Mouse (Mus musculus) embryo, embryonic 10.5 days (tissue): ENCODE results near the gene Mfap4.

Experiments used
- DNase-seq: peaks from one replicate; pipeline ENCODE4 v3.0.0-alpha.2; 2015; ENCODE audit warnings: low spot score

Gene Mfap4

DNA sequence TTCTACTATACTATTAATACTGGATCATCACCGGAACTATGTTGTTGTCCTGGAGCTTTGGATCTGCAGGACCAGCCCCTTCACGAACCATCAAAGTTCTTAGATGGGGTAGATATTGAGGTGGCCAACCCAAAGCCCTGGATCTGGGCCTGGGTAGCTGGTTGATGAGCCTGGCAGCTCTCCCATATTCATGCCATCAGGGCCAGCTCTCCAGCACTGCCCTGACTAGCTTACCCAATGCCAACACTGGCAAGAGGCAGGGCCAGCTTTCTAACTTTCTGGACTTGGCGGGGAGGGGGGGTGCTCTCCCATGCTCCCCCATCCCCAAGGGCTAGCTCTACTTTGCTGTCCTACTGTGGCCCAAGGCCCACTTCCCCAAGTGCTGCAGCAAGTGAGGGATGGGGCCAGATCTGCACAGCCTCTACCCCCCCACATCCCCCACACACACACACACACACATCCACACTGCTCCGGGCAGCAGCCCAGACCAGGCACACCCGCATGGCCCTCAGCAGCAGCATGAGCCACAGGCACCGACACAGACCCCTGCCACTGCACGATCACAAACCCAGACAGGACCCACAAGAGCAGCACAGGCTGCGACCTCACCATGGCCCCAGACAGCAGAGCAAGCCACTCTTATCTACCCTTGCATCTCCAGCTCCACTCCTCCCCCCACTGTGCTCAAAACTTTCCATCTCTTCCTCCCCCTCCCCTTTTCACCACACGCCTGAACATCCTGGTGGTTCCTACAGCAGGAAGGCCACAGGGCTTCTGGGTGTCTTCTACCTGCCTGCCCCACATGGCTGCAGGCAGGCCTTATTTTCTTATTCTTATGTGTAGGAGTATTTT lies 3.8 kb upstream of the Mfap4 start:
- no peak for DNase-seq

GRCm38 (mm10) chr11:61483226-61483845 lies 1.9 kb upstream of the Mfap4 start:
- peak; percentile 68 for DNase-seq

DNA sequence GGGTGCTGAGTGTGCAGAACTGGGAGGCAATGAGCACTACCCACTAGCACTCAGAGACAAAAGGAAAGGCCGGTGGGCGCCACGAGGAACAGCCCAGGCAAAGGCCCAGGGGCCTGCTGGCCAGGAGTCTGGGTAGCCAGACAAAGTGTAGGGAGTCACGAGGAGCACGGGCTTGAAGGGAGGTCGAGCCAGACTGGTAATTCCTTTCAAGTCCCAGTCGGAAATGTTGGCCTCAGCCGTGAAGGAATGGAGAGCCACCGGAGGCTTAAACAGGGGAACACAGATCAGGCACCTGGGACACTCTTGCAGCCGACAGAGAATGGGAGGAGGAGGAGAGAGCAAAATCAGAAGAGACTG lies 997 bp upstream of the Mfap4 start:
- no peak for DNase-seq

DNA sequence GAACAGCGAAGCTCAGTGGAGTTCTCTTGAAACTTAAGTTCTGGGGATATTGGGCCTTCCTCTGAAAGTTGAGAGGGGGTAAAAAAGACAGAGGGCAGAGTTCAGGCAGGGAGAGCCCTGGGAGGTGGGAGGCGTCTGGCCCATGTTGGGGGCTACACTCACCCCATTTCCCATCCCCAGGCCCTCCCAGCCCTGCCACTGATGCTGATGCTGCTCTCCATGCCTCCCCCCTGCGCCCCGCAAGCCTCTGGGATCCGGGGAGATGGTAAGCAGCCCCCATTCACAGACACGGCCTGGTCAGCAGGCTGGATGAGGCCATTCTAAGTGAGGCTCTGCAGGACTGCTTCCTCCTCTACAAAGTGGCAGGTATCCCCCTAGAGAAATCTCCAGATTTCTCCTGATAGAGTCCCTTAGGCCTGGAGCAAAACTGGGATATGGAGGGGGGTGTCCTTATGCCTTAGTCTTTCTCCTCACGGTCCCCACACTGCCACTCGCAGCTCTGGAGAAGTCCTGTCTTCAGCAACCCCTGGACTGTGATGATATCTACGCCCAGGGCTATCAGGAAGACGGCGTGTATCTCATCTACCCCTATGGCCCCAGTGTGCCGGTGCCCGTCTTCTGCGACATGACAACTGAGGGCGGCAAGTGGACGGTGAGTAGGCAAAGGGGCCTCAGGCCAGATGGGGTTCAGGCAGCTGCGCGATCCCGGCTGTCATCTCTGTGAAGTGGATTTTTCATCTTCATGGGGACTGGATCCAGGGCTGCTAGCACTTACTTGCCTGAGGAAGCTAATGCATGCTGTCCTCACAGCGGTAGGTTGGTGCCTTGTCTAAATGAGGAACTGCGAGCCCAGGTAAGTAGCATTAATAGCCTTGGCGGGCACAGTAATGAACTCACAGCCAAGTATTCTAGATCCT lies 568 bp downstream of the Mfap4 start:
- DNase-seq: no peak

GRCm38 (mm10) chr11:61486458-61487219 lies 1.4 kb downstream of the Mfap4 start:
- DNase-seq: no peak

GRCm38 (mm10) chr11:61487401-61487800 lies 2.2 kb downstream of the Mfap4 start:
- no peak for DNase-seq

GRCm38 (mm10) chr11:61487936-61488335 lies 2.7 kb downstream of the Mfap4 start:
- no peak for DNase-seq

GRCm38 (mm10) chr11:61489085-61489484 lies 3.9 kb downstream of the Mfap4 start:
- no peak for DNase-seq

GRCm38 (mm10) chr11:61489874-61490273 lies 4.6 kb downstream of the Mfap4 start:
- no peak for DNase-seq

- no peak for DNase-seq
Observed at GRCm38 (mm10) chr11:61490944-61491520, 5.8 kb downstream of the Mfap4 start.

DNA sequence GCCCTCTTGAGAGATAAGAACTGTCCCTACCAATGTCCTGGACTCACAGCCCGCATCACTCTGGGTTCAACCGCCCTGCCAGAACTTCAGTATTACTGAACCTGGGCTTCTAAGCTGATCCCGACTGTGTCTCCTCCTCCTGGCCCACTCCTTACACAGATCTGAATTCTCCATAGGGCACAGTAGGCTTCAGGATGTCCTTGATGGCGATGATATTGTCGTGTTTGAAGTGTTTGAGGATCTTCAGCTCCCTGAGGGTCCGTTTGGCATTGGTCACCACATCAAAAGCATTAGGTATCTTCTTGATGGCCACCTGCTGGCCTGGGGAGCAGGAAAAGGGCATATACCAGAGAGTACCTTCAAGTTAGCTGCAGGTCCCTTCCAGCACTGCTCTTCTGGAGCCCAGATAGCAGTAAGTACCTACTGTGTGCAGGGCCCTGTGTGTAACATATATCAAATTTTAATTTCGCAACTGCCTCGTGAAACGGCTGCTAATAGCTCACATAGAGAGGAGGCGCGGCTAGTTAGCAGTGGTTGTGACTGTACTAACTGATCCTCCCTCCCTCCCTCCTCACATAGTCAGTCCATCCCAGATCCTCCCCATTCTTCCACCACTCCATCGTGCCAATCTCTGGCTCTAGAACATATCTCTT lies 7.6 kb downstream of the Mfap4 start:
- no peak for DNase-seq

DNA sequence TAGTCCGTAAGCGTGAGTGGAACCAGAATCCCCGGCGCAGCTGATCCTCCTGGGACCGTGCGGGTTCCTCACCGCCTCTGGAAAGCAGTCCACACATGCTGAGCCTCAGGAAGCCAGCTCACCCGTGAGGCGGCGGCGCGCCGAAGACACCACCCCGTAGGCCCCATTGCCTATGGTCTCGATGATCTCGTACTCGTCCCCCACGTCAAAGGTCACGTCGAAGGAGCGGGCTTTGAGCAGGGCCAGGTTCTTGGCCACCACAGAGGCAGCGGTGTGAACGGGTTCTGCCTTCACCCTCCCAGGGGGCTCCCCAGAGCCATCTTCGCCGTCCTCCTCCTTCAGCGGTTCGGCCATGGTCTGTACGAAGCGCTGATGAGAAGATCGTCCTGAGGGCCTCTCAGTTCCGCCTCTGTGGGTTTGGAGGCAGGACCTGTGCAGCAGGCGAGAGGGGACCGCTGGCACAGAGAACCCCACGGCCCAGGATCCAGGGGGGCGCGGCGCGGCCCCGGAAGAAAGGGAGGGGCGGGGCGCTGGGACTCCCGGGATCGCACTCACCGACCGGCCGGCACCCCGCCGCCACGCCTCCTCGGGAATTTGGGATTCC lies 8.4 kb downstream of the Mfap4 start:
- no peak for DNase-seq

DNA sequence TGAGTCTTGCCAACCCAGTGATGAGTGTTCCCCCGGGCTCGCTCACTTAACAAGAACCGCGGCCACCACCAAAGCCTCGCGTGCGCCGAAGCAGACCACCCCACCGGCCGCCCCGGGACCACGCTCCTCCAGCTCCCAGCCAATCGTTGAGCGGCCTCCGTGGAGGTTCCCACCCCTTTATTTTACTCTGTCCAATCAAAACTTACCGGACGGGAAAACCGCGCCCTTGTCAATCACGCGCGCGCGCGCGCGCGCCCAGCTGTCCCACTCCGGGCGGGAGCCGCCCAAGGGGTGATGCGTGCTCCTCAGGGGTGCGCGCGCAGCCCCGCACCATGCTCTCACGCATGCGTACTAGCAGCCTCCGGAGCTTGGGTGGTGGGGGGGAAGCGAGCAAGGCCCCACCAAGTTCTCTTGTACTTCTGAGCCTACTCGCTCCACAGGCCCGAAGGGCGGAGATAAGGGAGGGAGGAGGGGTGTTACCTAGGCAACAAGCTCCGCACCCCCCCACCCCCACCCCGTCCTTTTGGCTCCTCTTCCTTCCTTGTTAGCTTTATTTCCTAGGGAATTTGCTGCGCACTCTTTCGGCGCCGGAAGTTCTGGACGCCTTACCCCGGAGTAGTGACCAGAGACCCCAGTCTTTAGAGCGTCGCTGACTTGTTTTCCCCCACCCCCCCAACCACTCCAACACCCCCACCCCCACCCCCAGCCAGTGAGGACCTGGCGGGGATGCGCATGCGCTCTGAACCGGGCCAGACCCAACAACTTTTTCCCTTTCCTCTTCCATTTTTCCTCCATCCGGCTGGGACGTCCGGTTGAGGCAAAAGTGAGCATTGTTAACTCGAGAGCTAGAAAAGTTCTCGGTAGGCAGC lies 9.1 kb downstream of the Mfap4 start, which contains the start of gene Mapk7:
Mapk7 (minus strand) TSS at position 278 of the 869 bp plus-strand sequence.
- peak; percentile 99 for DNase-seq

DNA sequence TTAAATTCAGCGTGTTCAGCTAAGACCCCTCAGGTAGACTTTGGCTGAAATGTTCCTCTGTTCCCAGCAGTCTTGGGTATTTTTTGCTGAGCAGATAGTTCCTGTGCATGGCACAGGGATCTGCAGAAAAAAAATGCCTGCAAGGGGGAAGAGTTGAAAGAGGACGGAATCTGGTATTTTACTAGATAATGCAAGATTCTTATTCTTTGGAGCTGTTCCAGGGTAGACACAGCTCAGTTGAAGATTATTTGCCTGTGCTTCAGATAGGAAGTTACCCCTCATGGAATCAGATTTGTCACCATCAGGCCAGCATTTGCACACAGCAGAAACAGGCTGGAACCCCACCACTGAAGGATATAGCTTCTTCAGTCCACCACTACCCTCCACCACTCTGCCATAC lies 10.3 kb downstream of the Mfap4 start:
- no peak for DNase-seq

DNA sequence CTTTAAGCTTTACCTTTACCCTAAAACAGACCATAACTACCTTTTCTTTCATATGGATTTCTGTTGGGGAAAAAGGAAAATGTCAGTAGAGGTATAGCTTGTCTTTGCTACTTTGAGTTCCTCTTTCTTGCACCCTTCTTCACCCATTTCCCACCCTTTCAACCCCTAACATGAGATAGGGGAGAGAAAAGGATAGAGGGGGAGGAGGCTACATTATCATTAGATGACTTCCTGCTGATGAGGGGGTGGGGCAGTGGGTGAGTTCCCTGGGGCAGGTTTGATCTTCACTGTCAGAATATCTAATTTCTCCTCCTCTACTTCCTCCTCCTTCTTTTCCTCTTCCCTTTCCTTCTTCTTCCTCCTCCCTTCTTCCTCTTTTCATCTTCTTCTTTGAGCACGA lies 12.3 kb downstream of the Mfap4 start:
- no peak for DNase-seq

DNA sequence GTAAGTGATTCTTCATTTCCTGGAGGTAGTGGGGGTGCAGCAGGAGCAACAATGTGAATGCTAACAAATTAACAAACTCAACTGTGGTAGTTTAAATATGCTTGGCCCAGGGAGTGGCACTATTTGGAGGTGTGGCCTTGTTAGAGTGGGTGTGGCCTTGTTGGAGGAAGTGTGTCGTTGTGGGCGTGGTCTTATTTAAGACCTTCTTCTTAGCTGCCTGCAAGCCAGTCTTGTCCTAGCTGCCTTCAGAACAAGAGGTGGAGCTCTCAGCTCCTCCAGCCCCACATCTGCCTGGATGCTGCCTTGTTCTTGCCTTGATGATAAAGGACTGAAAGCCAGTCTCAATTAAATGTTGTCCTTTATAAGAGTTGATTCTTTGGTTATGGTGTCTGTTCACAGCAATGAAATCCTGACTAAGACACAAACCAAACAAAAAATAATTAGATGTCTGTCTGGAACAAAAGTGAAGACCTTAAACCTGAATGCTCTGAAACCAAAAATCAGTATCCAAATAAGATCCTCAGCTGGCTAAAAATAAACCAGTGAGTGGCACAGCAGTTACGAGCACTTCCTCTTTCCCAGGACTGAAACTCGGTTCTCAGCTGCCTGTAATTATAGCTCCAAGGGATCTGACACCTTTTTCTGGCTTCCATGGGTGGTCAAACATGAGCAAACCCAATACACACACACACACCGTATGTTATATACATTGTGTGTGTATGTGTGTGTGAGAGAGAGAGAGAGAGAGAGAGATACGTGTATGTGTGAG lies 13.7 kb downstream of the Mfap4 start:
- no peak for DNase-seq

GRCm38 (mm10) chr11:61503933-61504332 lies 18.7 kb downstream of the Mfap4 start:
- DNase-seq: no peak

DNA sequence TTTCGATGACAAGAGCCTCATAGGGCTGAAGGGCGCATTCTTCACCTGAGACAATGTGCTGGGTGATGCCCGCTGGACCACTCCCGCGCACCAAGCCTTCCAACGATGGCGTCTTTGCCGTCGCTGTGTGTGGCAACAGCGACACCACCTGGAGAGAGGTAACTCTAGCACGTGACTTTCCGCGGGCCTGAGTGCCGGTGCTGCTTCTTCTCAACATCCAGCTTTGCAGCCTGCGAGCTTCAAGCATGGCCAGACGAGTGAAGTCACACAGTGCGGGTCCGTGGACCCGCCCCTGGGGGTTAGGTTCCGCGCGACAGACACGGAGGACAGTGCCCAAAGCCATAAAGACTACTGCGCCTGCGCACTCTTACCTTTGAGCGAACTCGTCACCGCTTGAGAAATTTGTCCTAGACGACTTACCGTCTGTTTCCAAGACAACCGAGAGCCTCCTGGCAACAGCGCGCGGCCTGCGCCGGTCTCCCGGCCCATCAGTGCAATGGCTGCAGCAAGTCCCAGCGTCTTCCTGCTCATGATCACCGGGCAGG lies 19.6 kb downstream of the Mfap4 start, which contains the start of gene B9d1:
B9d1 (plus strand) TSS at position 432 of the 545 bp plus-strand sequence.
- DNase-seq: peak; percentile 99
